Mouse (Mus musculus) intestine, embryonic 14.5 days (tissue): Measurements from ENCODE around the gene Vmn1r32. TPM values are rescaled to one million over a fixed set of nuclear protein-coding genes. Genes with fewer than 3 reads are reported as not detected.

Experiments used
- ATAC-seq: fragments of 200-750 bp; cut with Nextera tagmentation; replicated peaks from 2 replicates; pipeline ENCODE4 v1.8.0; 2017; ENCODE audit warnings: low read depth, moderate number of reproducible peaks, moderate TSS enrichment, moderate library complexity; ENCODE audit not compliant: low FRiP score, low TSS enrichment
- DNase-seq: peaks from one replicate; pipeline ENCODE4 v3.0.0-alpha.2; 2018; ENCODE audit warnings: low spot score
- H3K27ac ChIP-seq: fragments of 300-500 bp; sonication (generic); 2 replicates; pipeline ENCODE4 v1.5.1; 2014; ENCODE audit warnings: low read depth, mild to moderate bottlenecking, control low read depth
- H3K27me3 ChIP-seq: fragments of 300-500 bp; sonication (generic); replicated peaks from 2 replicates; pipeline ENCODE4 v1.6.1; 2014; ENCODE audit warnings: low read length, control low read depth; ENCODE audit not compliant: control insufficient read depth, insufficient read depth
- H3K36me3 ChIP-seq: fragments of 300-500 bp; sonication (generic); 2 replicates; pipeline ENCODE4 v1.6.1; 2014; ENCODE audit warnings: low read length, control low read depth; ENCODE audit not compliant: control insufficient read depth, insufficient read depth
- H3K4me1 ChIP-seq: fragments of 300-500 bp; sonication (generic); replicated peaks from 2 replicates; pipeline ENCODE4 v1.6.1; 2014; ENCODE audit warnings: low read length, control low read depth, mixed read lengths; ENCODE audit not compliant: control insufficient read depth, insufficient read depth
- H3K4me2 ChIP-seq: fragments of 300-500 bp; sonication (generic); 2 replicates; pipeline ENCODE4 v1.6.1; 2014; ENCODE audit warnings: low read length
- H3K4me3 ChIP-seq: fragments of 300-500 bp; sonication (generic); 2 replicates; pipeline ENCODE4 v1.5.1; 2014; ENCODE audit warnings: low read depth, low read length, control low read depth, mixed read lengths
- H3K9ac ChIP-seq: fragments of 300-500 bp; sonication (generic); 2 replicates; pipeline ENCODE4 v1.6.1; 2014; ENCODE audit warnings: mild to moderate bottlenecking, low read length
- H3K9me3 ChIP-seq: fragments of 300-500 bp; sonication (generic); 2 replicates; pipeline ENCODE4 v1.6.1; 2016; ENCODE audit warnings: low read length, control low read depth; ENCODE audit not compliant: control insufficient read depth
- WGBS: fragments of 180-500 bp; shearing (Covaris S2); extraction: QIAGEN DNeasy Blood & Tissue Kit; methylation state at CpG from one replicate; pipeline ENCODE4 v1.1.7; 2014; 5-methylcytosine and 5-hydroxymethylcytosine counted together
- polyA plus RNA-seq: library from polyadenylated mRNA; unstranded; fragments of >200 nt; fragmentation: Nextera tagmentation; extraction: Ambion mirVana; gene quantifications from 2 replicates; pipeline ENCODE4 v1.2.1, GENCODE M21; 2014

The Vmn1r32 gene
- 0.08 and 0.11 TPM in 2 replicates for polyA plus RNA-seq

- H3K9ac ChIP-seq, result no peak within 1 kb of the TSS
- ATAC-seq (no peak), DNase-seq (no peak)
- H3K4me3 ChIP-seq, result no peak within 1 kb of the TSS
- WGBS, result 63% methylated on average over 1 of the region's 1 CpGs
- H3K4me2 ChIP-seq, result no peak within 1 kb of the TSS
- H3K27ac ChIP-seq, result no peak within 1 kb of the TSS
- H3K9me3 ChIP-seq, result no peaks in the 10 kb centered on the region
- no peaks in the 10 kb centered on the region for H3K27me3 ChIP-seq
- no peaks in the 10 kb centered on the region for H3K36me3 ChIP-seq
- H3K4me1 ChIP-seq, result no peaks in the 10 kb centered on the region
Measured at GRCm38 (mm10) chr6:66559996-66560395, at the start of gene Vmn1r32. Vmn1r32 (minus strand) TSS chr6:66560096.

GRCm38 (mm10) chr6:66595804-66596203, 35.9 kb upstream of the Vmn1r32 start:
- ATAC-seq, result no peak

GRCm38 (mm10) chr6:66535966-66536365, 23.9 kb downstream of the Vmn1r32 start:
- Histone ChIP-seq H3K27ac (peak overlapping the region; percentile 77; the same call in 1 of the 2 replicates), H3K4me3 (peak overlapping the region; percentile 79), H3K4me2 (peak overlapping the region; percentile 74), H3K27me3 (no peaks in the 10 kb centered on the region), H3K9ac (peak overlapping the region; percentile 73), H3K9me3 (no peaks in the 10 kb centered on the region), H3K36me3 (peaks cover 24% of the 10 kb centered on the region), H3K4me1 (peaks cover 10% of the 10 kb centered on the region; the same call in 1 of the 2 replicates)
- DNase-seq (no peak), ATAC-seq (no peak)
- WGBS, result 14% methylated on average over 7 of the region's 7 CpGs

More at GRCm38 (mm10) chr6:66595804-66596203, 35.9 kb upstream of the Vmn1r32 start:
- Histone ChIP-seq H3K27me3 (no peaks in the 10 kb centered on the region), H3K9ac (no peak overlapping the region), H3K4me3 (no peak overlapping the region), H3K9me3 (no peaks in the 10 kb centered on the region), H3K27ac (no peak overlapping the region), H3K36me3 (no peaks in the 10 kb centered on the region), H3K4me1 (no peaks in the 10 kb centered on the region), H3K4me2 (no peak overlapping the region)
- no peak for DNase-seq

GRCm38 (mm10) chr6:66535028-66535862, 24.7 kb downstream of the Vmn1r32 start, which contains the start of gene Mad2l1:
Mad2l1 (plus strand) TSS chr6:66535390.
- Histone ChIP-seq H3K9ac (peak within 1 kb of the TSS; percentile 73), H3K4me3 (peak within 1 kb of the TSS; percentile 79), H3K9me3 (no peaks in the 10 kb centered on the region), H3K4me2 (peak within 1 kb of the TSS; percentile 74), H3K36me3 (peaks cover 18% of the 10 kb centered on the region), H3K4me1 (peaks cover 10% of the 10 kb centered on the region; the same call in 1 of the 2 replicates), H3K27me3 (no peaks in the 10 kb centered on the region), H3K27ac (peak within 1 kb of the TSS; percentile 77)
- ATAC-seq, result peak; percentile 100
- peak; percentile 93 for DNase-seq
- under 1% methylated on average over 57 of the region's 57 CpGs for WGBS

GRCm38 (mm10) chr6:66534366-66534941, 25.4 kb downstream of the Vmn1r32 start:
- no peak; the same call in 1 of the 2 replicates for ATAC-seq
- 82% methylated on average over 5 of the region's 5 CpGs for WGBS

GRCm38 (mm10) chr6:66533241-66533640, 26.7 kb downstream of the Vmn1r32 start:
- no peak overlapping the region for H3K4me3 ChIP-seq
- no peak for DNase-seq
- WGBS, result 35% methylated on average over 3 of the region's 3 CpGs
- no peak overlapping the region for H3K4me2 ChIP-seq
- H3K27me3 ChIP-seq, result no peaks in the 10 kb centered on the region
- H3K4me1 ChIP-seq, result peaks cover 10% of the 10 kb centered on the region; the same call in 1 of the 2 replicates
- no peaks in the 10 kb centered on the region for H3K9me3 ChIP-seq
- no peak for ATAC-seq
- no peak overlapping the region for H3K9ac ChIP-seq
- H3K36me3 ChIP-seq, result no peaks in the 10 kb centered on the region
- H3K27ac ChIP-seq, result no peak overlapping the region

More at GRCm38 (mm10) chr6:66534366-66534941, 25.4 kb downstream of the Vmn1r32 start:
- Histone ChIP-seq H3K4me1 (peaks cover 10% of the 10 kb centered on the region; the same call in 1 of the 2 replicates), H3K9ac (peak overlapping the region; percentile 73), H3K9me3 (no peaks in the 10 kb centered on the region), H3K27ac (peak overlapping the region; percentile 77), H3K4me3 (peak overlapping the region; percentile 79), H3K36me3 (peaks cover 11% of the 10 kb centered on the region), H3K27me3 (no peaks in the 10 kb centered on the region), H3K4me2 (peak overlapping the region; percentile 74)
- DNase-seq, result no peak

GRCm38 (mm10) chr6:66528386-66528785, 31.5 kb downstream of the Vmn1r32 start:
- DNase-seq, result no peak
- H3K27me3 ChIP-seq, result no peaks in the 10 kb centered on the region
- H3K9ac ChIP-seq, result no peak overlapping the region
- no peak for ATAC-seq
- no peaks in the 10 kb centered on the region for H3K4me1 ChIP-seq
- H3K4me2 ChIP-seq, result no peak overlapping the region
- no peak overlapping the region for H3K27ac ChIP-seq
- no peaks in the 10 kb centered on the region for H3K36me3 ChIP-seq
- WGBS, result 91% methylated on average over 10 of the region's 10 CpGs
- no peak overlapping the region for H3K4me3 ChIP-seq
- no peaks in the 10 kb centered on the region for H3K9me3 ChIP-seq

GRCm38 (mm10) chr6:66516368-66516767, 43.5 kb downstream of the Vmn1r32 start:
- H3K27ac ChIP-seq, result no peak overlapping the region
- WGBS, result 93% methylated on average over 5 of the region's 5 CpGs
- H3K4me2 ChIP-seq, result no peak overlapping the region
- H3K9ac ChIP-seq, result no peak overlapping the region
- H3K9me3 ChIP-seq, result no peaks in the 10 kb centered on the region
- H3K4me1 ChIP-seq, result no peaks in the 10 kb centered on the region
- DNase-seq (no peak), ATAC-seq (no peak)
- H3K4me3 ChIP-seq, result no peak overlapping the region
- H3K36me3 ChIP-seq, result no peaks in the 10 kb centered on the region
- H3K27me3 ChIP-seq, result no peaks in the 10 kb centered on the region
